Mouse (Mus musculus) small intestine, adult 2 months (tissue): Measurements from ENCODE around the gene Kansl2.

ENCODE experiments used
- CTCF ChIP-seq: fragments of 200-500 bp; IDR thresholded peaks from 2 replicates; pipeline ENCODE4 v1.5.1; 2012; ENCODE audit warnings: low read depth, mild to moderate bottlenecking, control low read depth, inconsistent platforms, low read length, moderate library complexity, mixed read lengths; ENCODE audit not compliant: insufficient replicate concordance, insufficient read length; ENCODE audit errors: extremely low read depth
- POLR2A ChIP-seq: fragments of 200-500 bp; IDR thresholded peaks from 2 replicates; pipeline ENCODE4 v1.6.1; 2012; ENCODE audit warnings: low read depth, mild to moderate bottlenecking, control low read depth, inconsistent platforms, low read length, moderate library complexity

DNA sequence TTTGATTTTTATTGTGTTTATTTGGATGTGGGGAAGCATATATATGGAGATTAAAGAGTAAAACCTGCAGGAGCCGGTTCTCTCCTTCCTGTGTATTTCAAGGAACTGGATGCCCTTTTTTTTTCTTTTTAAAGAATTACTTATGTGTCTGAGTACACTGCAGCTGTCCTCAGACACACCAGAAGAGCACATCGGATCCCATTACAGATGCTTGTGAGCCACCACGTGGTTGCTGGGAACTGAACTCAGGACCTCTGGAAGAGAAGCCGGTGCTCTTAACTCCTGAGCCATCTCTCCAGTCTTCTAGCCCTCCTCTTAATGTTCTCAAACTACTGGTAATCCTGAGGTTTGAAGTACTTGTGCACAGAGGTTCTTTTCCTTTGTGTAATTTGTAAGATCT is 3.9 kb upstream of the Kansl2 start:
- TF ChIP-seq POLR2A (no peak), CTCF (no peak)
